Mouse (Mus musculus) embryonic facial prominence, embryonic 13.5 days (tissue): Measurements from ENCODE around the gene Emx1. TPM values are rescaled to one million over a fixed set of nuclear protein-coding genes. Genes with fewer than 3 reads are reported as not detected.
"Not testable (repeated sequence)": the region's sequence is repeated elsewhere in the genome, so short reads cannot be mapped to it uniquely, and the experiment has no call there.

ENCODE experiments used
- ATAC-seq: fragments of 200-750 bp; cut with Nextera tagmentation; 2 replicates; pipeline ENCODE4 v1.8.0; 2017; ENCODE audit warnings: low read depth; ENCODE audit not compliant: insufficient number of reproducible peaks, insufficient read depth, low FRiP score, low TSS enrichment
- H3K27ac ChIP-seq: fragments of 300-500 bp; sonication (generic); 2 replicates; pipeline ENCODE4 v1.5.1; 2015; ENCODE audit warnings: moderate library complexity, mild to moderate bottlenecking, inconsistent platforms
- H3K27me3 ChIP-seq: fragments of 300-500 bp; sonication (generic); 2 replicates; pipeline ENCODE4 v1.6.1; 2015; ENCODE audit warnings: mild to moderate bottlenecking, inconsistent platforms
- H3K36me3 ChIP-seq: fragments of 300-500 bp; sonication (generic); 2 replicates; pipeline ENCODE4 v1.6.1; 2015; ENCODE audit warnings: mild to moderate bottlenecking, inconsistent platforms
- H3K4me1 ChIP-seq: fragments of 300-500 bp; sonication (generic); 2 replicates; pipeline ENCODE4 v1.6.1; 2015; ENCODE audit warnings: inconsistent platforms
- H3K4me2 ChIP-seq: fragments of 300-500 bp; sonication (generic); 2 replicates; pipeline ENCODE4 v1.6.1; 2015; ENCODE audit warnings: moderate library complexity, mild to moderate bottlenecking, inconsistent platforms
- H3K4me3 ChIP-seq: fragments of 300-500 bp; sonication (generic); 2 replicates; pipeline ENCODE4 v1.5.1; 2015; ENCODE audit warnings: mild to moderate bottlenecking, inconsistent platforms
- H3K9ac ChIP-seq: fragments of 300-500 bp; sonication (generic); 2 replicates; pipeline ENCODE4 v1.6.1; 2015; ENCODE audit warnings: mild to moderate bottlenecking, inconsistent platforms
- H3K9me3 ChIP-seq: fragments of 300-500 bp; sonication (generic); 2 replicates; pipeline ENCODE4 v1.6.1; 2016; ENCODE audit warnings: inconsistent platforms
- WGBS: fragments of 180-500 bp; shearing (Covaris S2); methylation state at CpG from one replicate; pipeline ENCODE4 v1.1.7; 2015; ENCODE audit warnings: mixed read lengths; 5-methylcytosine and 5-hydroxymethylcytosine counted together
- polyA plus RNA-seq: library from polyadenylated mRNA; unstranded; fragments of >200 nt; fragmentation: Nextera tagmentation; extraction: Ambion mirVana; gene quantifications from 2 replicates; pipeline ENCODE4 v1.2.1, GENCODE M21; 2015

The Emx1 gene
- polyA plus RNA-seq, result 0.35 and 0.47 TPM in 2 replicates

DNA sequence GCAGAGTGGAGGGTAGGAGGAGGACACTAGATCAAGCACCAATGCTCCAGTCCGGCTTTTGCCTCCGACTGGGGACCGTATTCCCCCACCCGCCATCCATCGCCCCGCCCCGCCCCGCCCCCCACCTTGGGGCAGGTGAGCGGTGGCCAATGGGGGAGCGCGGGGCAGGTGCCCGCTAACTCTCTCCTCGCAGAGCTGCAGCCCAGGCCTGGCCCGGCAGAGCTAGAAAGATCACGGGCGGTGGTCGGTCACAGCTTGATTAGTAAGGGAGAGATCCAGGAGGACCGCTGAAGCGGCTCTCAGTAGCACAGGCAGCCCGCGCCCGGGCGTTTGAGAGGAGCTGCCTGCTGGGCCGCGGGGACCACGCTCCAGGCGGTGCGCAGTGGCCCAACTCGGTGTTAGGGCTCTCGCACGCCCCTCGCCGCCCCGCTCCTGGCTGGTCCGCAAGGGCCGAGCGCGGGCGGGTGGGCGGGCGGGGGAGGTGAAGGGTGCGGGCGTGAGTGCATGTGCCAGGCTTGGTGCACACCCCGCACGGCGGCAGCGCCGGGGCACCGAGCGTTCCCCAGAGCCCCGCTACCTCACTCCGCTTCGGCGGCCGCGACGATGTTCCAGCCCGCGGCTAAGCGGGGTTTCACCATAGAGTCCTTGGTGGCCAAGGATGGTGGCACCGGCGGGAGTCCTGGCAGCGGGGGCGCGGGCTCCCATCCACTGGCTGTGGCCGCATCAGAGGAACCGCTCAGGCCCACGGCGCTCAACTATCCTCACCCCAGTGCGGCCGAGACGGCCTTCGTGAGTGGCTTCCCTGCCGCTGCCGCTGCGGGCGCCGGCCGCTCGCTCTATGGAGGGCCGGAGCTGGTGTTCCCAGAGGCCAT lies at the start of gene Emx1:
Gene Emx1 (plus strand): TSS at position 99 of the 872 bp plus-strand sequence.
- Histone ChIP-seq H3K4me1 (peaks cover 38% of the 10 kb centered on the region), H3K9ac (peak within 1 kb of the TSS; percentile 57), H3K4me2 (peak within 1 kb of the TSS; percentile 73), H3K9me3 (no peaks in the 10 kb centered on the region), H3K27ac (no peak within 1 kb of the TSS), H3K4me3 (peak within 1 kb of the TSS; percentile 44), H3K36me3 (no peaks in the 10 kb centered on the region), H3K27me3 (peaks cover 93% of the 10 kb centered on the region)
- under 1% methylated on average over 76 of the region's 81 CpGs for WGBS
- 0 out of 2 replicates have a peak, but pooled peaks have one; percentile 41 for ATAC-seq

DNA sequence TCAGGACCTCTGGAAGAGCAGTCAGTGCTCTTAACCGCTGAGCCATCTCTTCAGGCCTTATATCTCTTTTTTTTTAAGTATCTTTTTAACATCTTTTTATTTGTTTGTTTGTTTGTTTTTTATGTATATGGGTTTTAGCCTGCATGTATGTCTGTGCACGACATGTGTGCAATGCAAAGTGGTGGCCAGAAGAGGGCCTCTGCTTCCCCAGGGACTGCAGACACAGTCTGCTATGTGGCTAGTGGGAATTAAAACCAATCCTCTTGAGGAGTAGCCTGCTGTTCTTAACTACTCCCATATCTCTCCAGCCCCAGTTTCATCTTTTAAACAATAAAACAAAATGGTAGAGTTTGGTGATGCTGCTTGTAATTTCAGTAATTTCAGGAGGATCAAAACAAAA lies 47.7 kb upstream of the Emx1 start:
- no peaks in the 10 kb centered on the region; the same call in 1 of the 2 replicates for H3K36me3 ChIP-seq
- H3K27me3 ChIP-seq, result no peaks in the 10 kb centered on the region
- WGBS, result 84% methylated on average over 2 of the region's 2 CpGs
- H3K27ac ChIP-seq, result no peak overlapping the region
- no peak overlapping the region for H3K4me3 ChIP-seq
- H3K4me1 ChIP-seq, result peaks cover 8% of the 10 kb centered on the region
- no peak for ATAC-seq
- no peaks in the 10 kb centered on the region for H3K9me3 ChIP-seq
- H3K4me2 ChIP-seq, result no peak overlapping the region
- no peak overlapping the region for H3K9ac ChIP-seq

DNA sequence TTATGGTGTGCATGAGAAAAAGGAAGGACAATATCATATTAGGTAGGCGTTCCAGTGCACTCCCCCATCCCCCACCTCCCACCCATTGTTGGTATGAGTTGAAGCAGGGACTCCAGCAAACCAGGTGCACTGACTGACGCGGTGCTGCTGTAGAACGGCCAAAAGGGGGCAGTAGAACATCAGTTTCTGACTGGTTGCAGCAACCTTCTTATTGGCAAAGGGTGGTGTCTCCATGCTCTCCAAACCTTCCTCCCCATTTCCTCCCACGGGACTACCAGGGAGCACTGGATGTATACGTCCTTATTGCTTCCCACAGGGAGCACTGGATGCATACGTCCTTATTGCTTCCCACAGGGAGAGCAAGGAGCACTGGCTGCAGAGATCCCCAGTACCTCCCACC lies 46.2 kb upstream of the Emx1 start:
- not testable (repeated sequence) for H3K4me1 ChIP-seq, H3K9ac ChIP-seq, ATAC-seq, H3K36me3 ChIP-seq, H3K4me2 ChIP-seq, H3K27ac ChIP-seq, H3K4me3 ChIP-seq, H3K9me3 ChIP-seq, H3K27me3 ChIP-seq
- 9% methylated on average over 7 of the region's 7 CpGs for WGBS

DNA sequence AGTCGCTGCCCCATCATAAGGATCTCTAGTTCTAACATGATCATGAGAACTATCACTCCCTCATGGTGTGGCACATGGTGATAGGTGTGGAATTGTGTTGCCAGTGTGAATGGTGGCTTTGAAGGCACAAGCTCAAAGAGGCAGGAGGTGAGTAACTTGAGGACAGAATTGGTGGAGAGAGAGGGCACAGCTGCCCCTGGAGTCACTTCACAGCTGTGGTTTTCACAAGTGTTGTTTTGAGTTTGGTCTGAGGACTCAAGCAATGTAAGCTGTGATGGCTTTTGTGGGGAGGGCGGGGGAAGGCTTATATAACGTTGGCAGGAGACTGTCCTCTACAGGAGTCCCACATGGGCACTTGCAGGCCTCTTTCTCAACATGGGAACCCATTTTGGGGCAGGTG lies 42.8 kb upstream of the Emx1 start:
- Histone ChIP-seq H3K27ac (no peak overlapping the region), H3K4me2 (no peak overlapping the region), H3K9me3 (no peaks in the 10 kb centered on the region), H3K4me1 (no peaks in the 10 kb centered on the region), H3K36me3 (no peaks in the 10 kb centered on the region), H3K27me3 (no peaks in the 10 kb centered on the region), H3K4me3 (no peak overlapping the region), H3K9ac (no peak overlapping the region)
- no peak for ATAC-seq
- 76% methylated on average over 3 of the region's 3 CpGs for WGBS

DNA sequence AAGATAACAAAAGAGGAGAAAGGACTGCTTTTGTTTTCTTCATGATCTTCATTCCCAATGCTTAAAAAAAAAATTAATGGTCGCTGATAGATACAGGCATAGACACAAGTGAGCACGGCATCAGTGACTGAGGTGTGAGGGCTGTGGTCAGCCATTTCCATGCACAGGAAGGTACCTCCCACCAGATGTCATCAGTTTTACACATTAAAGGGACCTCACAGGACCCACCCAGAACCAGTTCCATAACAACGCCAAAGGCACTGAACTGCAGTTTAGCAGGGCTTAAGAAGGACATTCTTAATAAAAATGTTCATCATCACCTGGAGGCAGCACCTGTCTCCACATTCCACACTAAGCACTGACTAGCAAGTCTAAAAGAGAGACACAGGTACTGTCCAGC lies 39.6 kb upstream of the Emx1 start:
- Histone ChIP-seq H3K4me2 (no peak overlapping the region), H3K36me3 (no peaks in the 10 kb centered on the region), H3K9me3 (no peaks in the 10 kb centered on the region), H3K9ac (no peak overlapping the region), H3K4me3 (no peak overlapping the region), H3K27ac (no peak overlapping the region), H3K27me3 (no peaks in the 10 kb centered on the region), H3K4me1 (no peaks in the 10 kb centered on the region)
- 60% methylated on average over 3 of the region's 3 CpGs for WGBS
- no peak for ATAC-seq

DNA sequence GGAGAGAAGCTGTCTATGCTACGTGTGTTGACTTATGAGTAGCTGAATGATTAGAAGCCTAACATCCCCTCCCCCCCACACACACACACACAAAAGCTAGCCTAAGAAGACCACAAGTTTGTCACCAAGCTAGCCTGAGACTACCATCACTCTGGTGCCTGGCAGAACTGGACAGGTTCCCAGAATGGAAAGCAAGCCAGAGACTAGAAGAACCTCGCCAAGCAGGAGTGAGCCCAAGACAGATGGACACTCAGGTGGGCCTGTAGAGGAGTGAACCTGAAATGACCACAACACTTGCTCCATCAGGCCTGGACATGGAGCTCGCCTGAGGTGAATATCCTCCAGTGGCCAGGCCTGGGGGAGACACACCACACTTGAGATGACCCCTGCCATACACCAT lies 36.9 kb upstream of the Emx1 start:
- no peaks in the 10 kb centered on the region for H3K9me3 ChIP-seq
- H3K4me2 ChIP-seq, result no peak overlapping the region
- WGBS, result 76% methylated on average over 3 of the region's 3 CpGs
- ATAC-seq, result no peak
- peaks cover 11% of the 10 kb centered on the region; the same call in 1 of the 2 replicates for H3K4me1 ChIP-seq
- no peak overlapping the region for H3K27ac ChIP-seq
- H3K4me3 ChIP-seq, result no peak overlapping the region
- no peaks in the 10 kb centered on the region for H3K27me3 ChIP-seq
- no peak overlapping the region for H3K9ac ChIP-seq
- no peaks in the 10 kb centered on the region for H3K36me3 ChIP-seq

DNA sequence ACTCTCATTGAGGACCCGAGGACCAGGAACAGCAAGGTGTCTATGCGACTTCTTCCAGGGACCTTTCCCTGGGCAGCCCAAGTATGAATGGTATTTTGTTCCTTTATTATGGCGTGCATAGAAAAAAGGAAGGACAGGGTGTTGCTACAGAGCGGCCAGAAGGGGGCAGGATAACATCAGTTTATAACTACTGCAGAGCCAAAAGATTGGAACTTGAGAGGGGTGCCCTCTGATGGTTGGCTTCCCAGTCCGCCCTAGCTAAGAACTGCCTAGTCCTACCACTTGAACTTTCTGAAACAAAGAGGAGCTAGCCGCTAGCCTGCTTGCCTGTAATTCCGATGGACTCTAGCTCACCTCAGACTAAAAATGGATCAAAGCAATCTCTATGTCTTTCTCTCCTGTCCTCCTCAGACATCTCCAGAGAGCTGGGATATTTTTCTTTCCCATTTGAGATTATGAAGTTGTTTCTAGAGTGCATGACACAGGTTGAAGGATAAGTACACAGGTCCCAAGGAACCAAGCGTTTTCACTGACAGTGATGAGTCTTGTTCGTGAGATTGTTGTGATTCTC lies 33.2 kb upstream of the Emx1 start:
- Histone ChIP-seq H3K9me3 (no peaks in the 10 kb centered on the region), H3K27me3 (no peaks in the 10 kb centered on the region), H3K9ac (no peak overlapping the region), H3K27ac (no peak overlapping the region), H3K4me3 (no peak overlapping the region), H3K36me3 (no peaks in the 10 kb centered on the region), H3K4me2 (0 out of 2 replicates have a peak overlapping the region, but pooled peaks have one; percentile 84), H3K4me1 (peaks cover 14% of the 10 kb centered on the region; the same call in 1 of the 2 replicates)
- ATAC-seq, result no peak
- 14% methylated on average over 9 of the region's 9 CpGs for WGBS

DNA sequence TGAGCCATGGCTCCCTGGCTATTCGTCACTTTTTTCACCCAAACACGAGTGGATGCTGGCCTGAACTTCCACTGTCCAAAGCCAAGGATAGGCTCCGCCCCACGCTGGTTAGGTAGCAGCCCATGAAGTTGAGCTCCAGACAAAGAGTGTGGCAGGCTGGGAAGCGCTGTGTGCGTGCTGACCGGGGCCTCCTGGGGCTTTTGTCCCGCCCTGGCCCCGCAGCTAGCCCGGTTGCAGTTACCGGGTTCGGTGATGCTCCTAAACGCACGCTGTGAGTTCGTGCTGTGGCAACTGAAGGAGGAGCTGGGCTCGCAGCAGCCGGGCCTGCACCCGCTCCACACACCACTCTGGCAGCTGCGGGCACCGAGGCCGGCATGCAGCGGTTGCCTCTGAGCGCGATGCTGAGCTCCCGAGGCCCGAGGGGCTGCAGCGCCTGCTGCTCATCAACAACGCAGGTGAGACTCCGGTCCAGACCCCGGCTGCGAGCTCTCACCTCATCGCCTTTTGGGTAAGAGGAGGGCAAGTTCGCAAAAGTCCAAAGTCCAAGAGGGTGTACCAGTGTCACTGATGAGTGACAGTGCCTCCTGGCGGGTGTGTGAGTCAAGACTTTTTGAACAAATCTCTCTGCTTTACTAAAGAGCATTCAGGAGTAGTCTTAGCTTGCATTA lies 32.2 kb upstream of the Emx1 start:
- 2% methylated on average over 34 of the region's 34 CpGs for WGBS
- H3K4me1 ChIP-seq, result peaks cover 14% of the 10 kb centered on the region; the same call in 1 of the 2 replicates
- H3K36me3 ChIP-seq, result no peaks in the 10 kb centered on the region
- H3K4me2 ChIP-seq, result peak overlapping the region; percentile 84
- ATAC-seq, result no peak; the same call in 1 of the 2 replicates
- H3K9me3 ChIP-seq, result no peaks in the 10 kb centered on the region
- H3K27ac ChIP-seq, result peak overlapping the region; percentile 82
- H3K4me3 ChIP-seq, result peak overlapping the region; percentile 54
- H3K27me3 ChIP-seq, result no peaks in the 10 kb centered on the region
- peak overlapping the region; percentile 89 for H3K9ac ChIP-seq

DNA sequence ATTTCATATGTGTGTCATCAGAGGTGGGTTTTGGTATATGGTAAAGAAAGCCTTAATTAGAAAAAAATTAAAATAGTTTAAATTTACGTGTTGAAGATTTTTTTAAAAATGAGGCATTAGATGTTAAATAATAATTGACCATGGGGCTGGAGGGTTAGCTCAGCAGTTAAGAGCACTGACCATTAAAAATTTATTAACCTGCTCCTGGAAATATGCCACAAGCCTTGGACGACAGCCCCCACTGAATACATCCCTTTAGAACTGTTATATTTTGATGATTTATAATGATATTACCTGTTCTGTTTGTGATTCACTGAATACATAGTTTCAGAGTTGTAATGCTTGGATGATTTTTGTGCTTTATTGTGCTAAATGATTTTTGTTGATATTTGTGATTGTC lies 30.7 kb upstream of the Emx1 start:
- H3K9ac ChIP-seq, ATAC-seq, H3K27me3 ChIP-seq, H3K9me3 ChIP-seq, H3K36me3 ChIP-seq, H3K4me3 ChIP-seq, H3K4me2 ChIP-seq, H3K27ac ChIP-seq: not testable (repeated sequence)
- 89% methylated on average over 2 of the region's 2 CpGs for WGBS
- H3K4me1 ChIP-seq, result peaks cover 17% of the 10 kb centered on the region

DNA sequence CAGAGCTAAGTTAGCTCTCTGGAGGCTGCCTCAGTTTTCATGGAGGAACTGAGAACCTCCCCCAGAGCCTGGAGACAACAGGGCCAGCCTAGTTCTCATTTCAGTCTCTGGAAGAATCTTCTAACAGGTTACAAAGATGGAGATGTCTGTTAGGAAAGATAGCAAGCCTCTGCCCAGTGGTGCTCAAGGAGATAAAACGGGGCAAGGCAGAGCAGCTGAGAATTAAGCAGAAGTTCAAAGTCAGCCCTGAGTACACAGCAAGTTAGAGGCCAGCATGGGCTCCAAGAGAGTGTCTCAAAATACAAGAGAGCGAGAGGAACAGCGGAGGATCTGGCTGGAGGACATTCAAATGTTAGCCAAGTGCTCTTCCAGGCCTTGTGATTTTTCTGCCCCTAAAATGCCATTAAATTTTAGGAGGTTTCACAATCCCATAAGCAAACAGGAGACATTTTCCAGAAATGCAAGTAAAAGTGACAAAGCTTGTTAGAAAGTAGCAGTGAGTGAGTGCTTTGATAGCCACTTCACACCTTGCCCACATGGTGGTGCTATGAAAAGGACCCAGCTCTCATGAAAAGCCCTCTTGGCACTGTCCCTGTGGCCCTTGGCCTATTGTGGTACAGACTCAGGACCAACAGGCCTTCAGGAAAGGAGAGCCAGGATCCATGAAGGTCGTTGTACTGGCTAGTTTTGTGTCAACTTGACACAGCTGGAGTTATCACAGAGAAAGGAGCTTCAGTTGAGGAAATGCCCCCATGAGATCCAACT lies 29.0 kb upstream of the Emx1 start:
- not testable (repeated sequence) for H3K27ac ChIP-seq, H3K9me3 ChIP-seq, H3K4me3 ChIP-seq, H3K4me2 ChIP-seq, H3K36me3 ChIP-seq, H3K9ac ChIP-seq, H3K27me3 ChIP-seq, ATAC-seq
- peaks cover 17% of the 10 kb centered on the region for H3K4me1 ChIP-seq
- 77% methylated on average over 4 of the region's 4 CpGs for WGBS

DNA sequence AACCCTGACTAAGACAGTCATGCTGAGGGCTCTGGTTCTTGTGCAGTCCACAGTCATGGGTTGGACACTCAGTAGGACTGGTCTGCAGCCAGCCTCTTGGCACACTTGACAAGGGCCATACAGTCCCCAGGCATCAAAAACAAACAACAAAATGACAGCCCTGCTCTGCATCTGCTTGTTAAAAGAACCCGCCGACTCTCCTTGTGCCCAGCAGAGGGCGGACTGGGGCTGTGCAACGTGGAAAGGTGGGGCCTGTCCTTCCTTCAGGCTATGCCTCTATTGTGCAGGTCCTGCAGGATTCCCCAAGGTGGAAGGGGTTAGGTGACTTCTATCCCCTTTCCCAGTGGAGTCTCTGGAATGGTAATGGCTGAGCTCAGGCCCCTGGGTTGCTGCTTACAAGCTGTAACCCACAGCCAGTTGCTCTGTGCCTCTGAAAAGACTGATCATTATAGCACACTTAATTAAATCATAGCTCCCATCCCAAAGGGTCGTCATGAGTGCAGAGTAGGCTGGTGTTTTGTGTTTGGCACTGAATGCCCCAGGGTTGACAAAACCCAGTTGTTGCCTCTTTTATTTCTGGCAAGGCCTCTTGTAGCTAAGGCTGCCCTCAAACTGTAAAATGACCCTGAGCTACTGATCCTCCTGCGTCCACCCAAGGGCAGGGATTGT lies 28.0 kb upstream of the Emx1 start:
- H3K4me2 ChIP-seq, H3K4me3 ChIP-seq, H3K36me3 ChIP-seq, H3K9ac ChIP-seq, ATAC-seq, H3K27me3 ChIP-seq, H3K9me3 ChIP-seq, H3K27ac ChIP-seq: not testable (repeated sequence)
- H3K4me1 ChIP-seq, result peaks cover 12% of the 10 kb centered on the region
- WGBS, result 20% methylated on average over 6 of the region's 6 CpGs
